Mouse (Mus musculus) neural tube, embryonic 13.5 days (tissue): ENCODE data around the gene Utrn. TPM values are rescaled to one million over a fixed set of nuclear protein-coding genes. Genes with fewer than 3 reads are reported as not detected.

Experiments used
- ATAC-seq: fragments of 200-750 bp; cut with Nextera tagmentation; 2 replicates; pipeline ENCODE4 v1.8.0; 2017; ENCODE audit warnings: low read depth, mild to moderate bottlenecking, moderate TSS enrichment, moderate library complexity
- H3K27ac ChIP-seq: fragments of 300-500 bp; sonication (generic); replicated peaks from 2 replicates; pipeline ENCODE4 v1.5.1; 2015; ENCODE audit warnings: moderate library complexity, mild to moderate bottlenecking, inconsistent platforms
- H3K27me3 ChIP-seq: fragments of 300-500 bp; sonication (generic); 2 replicates; pipeline ENCODE4 v1.6.1; 2015; ENCODE audit warnings: mild to moderate bottlenecking, inconsistent platforms
- H3K36me3 ChIP-seq: fragments of 300-500 bp; sonication (generic); 2 replicates; pipeline ENCODE4 v1.6.1; 2015; ENCODE audit warnings: mild to moderate bottlenecking, inconsistent platforms
- H3K4me1 ChIP-seq: fragments of 300-500 bp; sonication (generic); replicated peaks from 2 replicates; pipeline ENCODE4 v1.6.1; 2015; ENCODE audit warnings: inconsistent platforms
- H3K4me2 ChIP-seq: fragments of 300-500 bp; sonication (generic); 2 replicates; pipeline ENCODE4 v1.6.1; 2015; ENCODE audit warnings: inconsistent platforms, mild to moderate bottlenecking, moderate library complexity
- H3K4me3 ChIP-seq: fragments of 300-500 bp; sonication (generic); 2 replicates; pipeline ENCODE4 v1.5.1; 2015; ENCODE audit warnings: mild to moderate bottlenecking, inconsistent platforms
- H3K9ac ChIP-seq: fragments of 300-500 bp; sonication (generic); 2 replicates; pipeline ENCODE4 v1.6.1; 2015; ENCODE audit warnings: moderate library complexity, mild to moderate bottlenecking, inconsistent platforms
- H3K9me3 ChIP-seq: fragments of 300-500 bp; sonication (generic); 2 replicates; pipeline ENCODE4 v1.6.1; 2016; ENCODE audit warnings: inconsistent platforms
- WGBS: fragments of 180-500 bp; shearing (Covaris S2); methylation state at CpG from one replicate; pipeline ENCODE4 v1.1.7; 2015; 5-methylcytosine and 5-hydroxymethylcytosine counted together
- polyA plus RNA-seq: library from polyadenylated mRNA; unstranded; fragments of >200 nt; fragmentation: Nextera tagmentation; extraction: Ambion mirVana; gene quantifications from 2 replicates; pipeline ENCODE4 v1.2.1, GENCODE M21; 2015

The Utrn gene
- polyA plus RNA-seq, 1 experiment from 2014 or later: 34.3 TPM

DNA sequence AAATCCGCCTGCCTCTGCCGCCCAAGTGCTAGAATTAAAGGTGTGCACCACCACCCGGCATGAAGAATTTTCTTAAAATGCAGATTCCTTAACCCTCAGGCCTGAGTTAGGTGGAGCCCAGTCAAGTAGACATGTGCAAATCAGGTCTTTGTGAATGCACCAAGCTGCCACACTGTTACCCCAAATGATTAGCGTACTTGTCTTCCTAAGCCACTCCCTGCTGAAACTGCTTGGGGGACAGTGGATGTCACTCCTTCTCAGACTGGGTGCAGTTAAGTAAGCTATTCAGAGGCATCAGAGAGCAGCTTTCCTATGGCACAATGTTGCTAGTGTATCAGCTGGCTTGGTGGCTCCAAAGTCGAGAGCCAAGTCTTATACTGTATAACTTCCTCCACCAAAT is 83.9 kb downstream of the Utrn start:
- ATAC-seq: no peak
- Histone ChIP-seq H3K9me3 (no peaks in the 10 kb centered on the region), H3K36me3 (no peaks in the 10 kb centered on the region), H3K4me3 (no peak overlapping the region), H3K27me3 (no peaks in the 10 kb centered on the region), H3K4me1 (no peaks in the 10 kb centered on the region), H3K4me2 (no peak overlapping the region), H3K9ac (no peak overlapping the region), H3K27ac (no peak overlapping the region)
- WGBS: 87% methylated on average over 5 of the region's 5 CpGs

DNA sequence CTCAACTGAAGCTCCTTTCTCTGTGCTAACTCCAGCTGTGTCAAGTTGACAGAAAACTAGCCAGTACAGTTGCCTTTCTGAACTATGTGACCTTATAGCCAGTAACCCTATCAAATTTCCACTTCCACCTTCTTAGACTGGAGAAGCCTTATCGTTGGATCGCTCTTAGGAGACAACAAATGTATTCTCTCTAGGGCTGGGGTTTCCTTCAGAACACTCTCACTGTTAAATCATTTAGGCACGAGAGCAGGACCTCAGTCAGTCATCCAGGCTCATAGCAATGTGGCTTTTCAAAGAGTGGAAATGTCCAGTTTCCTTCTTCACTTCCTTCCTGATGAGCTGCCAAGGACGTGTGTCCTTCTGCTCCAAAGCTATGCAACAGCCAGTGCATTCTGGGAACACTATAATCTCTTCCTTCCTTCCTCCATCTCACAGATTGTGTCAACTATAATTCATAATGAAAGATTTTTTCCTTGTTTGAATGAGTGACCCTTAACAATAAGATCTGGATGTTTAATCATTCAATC is 87.7 kb downstream of the Utrn start:
- no peak overlapping the region for H3K9ac ChIP-seq
- H3K4me3 ChIP-seq: no peak overlapping the region
- H3K36me3 ChIP-seq: no peaks in the 10 kb centered on the region
- no peak overlapping the region for H3K27ac ChIP-seq
- H3K4me2 ChIP-seq: no peak overlapping the region
- no peaks in the 10 kb centered on the region for H3K9me3 ChIP-seq
- H3K27me3 ChIP-seq: no peaks in the 10 kb centered on the region
- WGBS: 81% methylated on average over 4 of the region's 4 CpGs
- ATAC-seq: no peak
- no peaks in the 10 kb centered on the region for H3K4me1 ChIP-seq

DNA sequence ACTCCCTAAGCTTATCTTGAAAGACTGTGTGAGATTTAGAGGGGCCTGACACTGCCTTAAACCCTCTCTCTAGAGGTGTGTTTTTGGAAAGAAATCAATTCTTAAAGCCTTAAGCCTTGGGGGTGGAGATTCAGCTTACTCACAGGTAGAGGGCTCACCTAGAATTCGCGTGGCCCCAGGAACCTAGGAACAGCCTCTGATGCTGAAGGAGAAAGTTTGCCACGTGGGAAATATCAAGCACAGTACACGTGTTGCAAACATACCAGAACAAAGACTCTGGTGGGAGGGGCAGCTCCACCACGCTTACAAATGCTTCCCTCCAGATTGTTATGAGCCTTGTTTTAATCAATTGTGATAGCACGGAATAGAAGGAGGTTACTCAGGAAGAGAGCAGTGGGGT is 96.0 kb downstream of the Utrn start:
- no peak overlapping the region for H3K4me3 ChIP-seq
- no peaks in the 10 kb centered on the region for H3K27me3 ChIP-seq
- no peaks in the 10 kb centered on the region for H3K9me3 ChIP-seq
- H3K4me2 ChIP-seq: no peak overlapping the region
- H3K27ac ChIP-seq: no peak overlapping the region
- H3K9ac ChIP-seq: no peak overlapping the region
- ATAC-seq: no peak
- no peaks in the 10 kb centered on the region for H3K36me3 ChIP-seq
- H3K4me1 ChIP-seq: no peaks in the 10 kb centered on the region
- WGBS: 51% methylated on average over 6 of the region's 6 CpGs

DNA sequence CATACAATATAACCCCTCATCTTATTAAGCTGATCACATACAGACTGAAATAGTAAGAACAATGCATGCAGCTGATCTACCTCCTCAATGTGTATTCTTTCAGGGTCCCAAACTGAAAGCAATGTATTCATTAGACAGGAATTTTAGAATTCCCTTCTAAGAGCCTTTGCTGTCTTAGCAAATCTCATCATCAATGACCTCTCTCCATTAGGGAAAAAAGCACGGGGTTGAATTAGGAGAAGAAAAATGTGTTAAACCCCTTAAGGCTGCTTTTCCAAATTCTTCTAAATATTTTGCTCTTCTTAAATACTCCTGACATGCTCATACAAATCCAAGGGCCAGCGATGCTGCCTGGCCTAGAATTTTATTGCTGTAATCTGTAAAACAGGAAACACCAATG is 97.7 kb downstream of the Utrn start:
- 88% methylated on average over 2 of the region's 2 CpGs for WGBS
- H3K9ac ChIP-seq: no peak overlapping the region
- no peaks in the 10 kb centered on the region for H3K27me3 ChIP-seq
- no peak overlapping the region for H3K27ac ChIP-seq
- H3K4me1 ChIP-seq: no peaks in the 10 kb centered on the region
- no peak overlapping the region for H3K4me2 ChIP-seq
- H3K4me3 ChIP-seq: no peak overlapping the region
- H3K9me3 ChIP-seq: peaks cover 3% of the 10 kb centered on the region; the same call in 1 of the 2 replicates
- ATAC-seq: no peak
- no peaks in the 10 kb centered on the region for H3K36me3 ChIP-seq

DNA sequence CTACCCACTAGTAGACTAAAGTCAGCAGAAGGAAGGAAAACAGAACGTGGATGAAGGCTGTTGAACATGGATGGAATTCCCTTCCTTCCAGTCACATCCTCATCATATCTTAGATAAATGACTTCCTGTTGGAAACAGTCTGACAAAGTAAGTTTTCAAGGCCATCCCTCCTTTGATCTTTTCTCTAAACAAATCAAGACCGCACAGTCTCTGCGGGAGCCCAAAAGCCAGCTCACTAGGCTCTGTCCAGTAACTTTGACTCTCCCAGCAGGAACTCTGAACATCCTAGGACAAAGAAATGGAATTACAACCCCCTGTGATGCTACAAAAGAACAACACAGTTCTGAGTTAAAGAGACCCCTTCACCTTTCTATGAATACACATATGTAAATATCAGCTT is 106.5 kb downstream of the Utrn start:
- no peak overlapping the region for H3K4me3 ChIP-seq
- H3K9ac ChIP-seq: no peak overlapping the region
- no peaks in the 10 kb centered on the region for H3K27me3 ChIP-seq
- ATAC-seq: no peak
- no peak overlapping the region for H3K27ac ChIP-seq
- H3K4me2 ChIP-seq: no peak overlapping the region
- WGBS: 44% methylated on average over 3 of the region's 3 CpGs
- H3K9me3 ChIP-seq: peaks cover 8% of the 10 kb centered on the region; the same call in 1 of the 2 replicates
- peaks cover 14% of the 10 kb centered on the region for H3K4me1 ChIP-seq
- H3K36me3 ChIP-seq: no peaks in the 10 kb centered on the region

DNA sequence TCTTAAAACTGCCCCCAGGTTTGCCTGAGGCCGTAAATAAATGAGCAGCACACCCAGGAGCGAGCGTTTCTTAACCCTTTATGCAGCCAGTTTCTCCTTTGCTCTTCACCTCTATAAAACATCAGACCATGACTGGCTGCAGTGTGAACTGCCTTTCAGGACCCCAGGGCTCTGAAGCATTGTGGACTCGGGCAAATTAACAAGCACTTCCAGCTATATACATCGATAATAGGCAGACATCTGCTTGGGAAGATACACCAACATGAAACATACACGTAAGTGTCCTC is 110.5 kb downstream of the Utrn start:
- no peak for ATAC-seq
- H3K27ac ChIP-seq: 0 out of 2 replicates have a peak overlapping the region, but pooled peaks have one; percentile 9
- 19% methylated on average over 6 of the region's 6 CpGs for WGBS

DNA sequence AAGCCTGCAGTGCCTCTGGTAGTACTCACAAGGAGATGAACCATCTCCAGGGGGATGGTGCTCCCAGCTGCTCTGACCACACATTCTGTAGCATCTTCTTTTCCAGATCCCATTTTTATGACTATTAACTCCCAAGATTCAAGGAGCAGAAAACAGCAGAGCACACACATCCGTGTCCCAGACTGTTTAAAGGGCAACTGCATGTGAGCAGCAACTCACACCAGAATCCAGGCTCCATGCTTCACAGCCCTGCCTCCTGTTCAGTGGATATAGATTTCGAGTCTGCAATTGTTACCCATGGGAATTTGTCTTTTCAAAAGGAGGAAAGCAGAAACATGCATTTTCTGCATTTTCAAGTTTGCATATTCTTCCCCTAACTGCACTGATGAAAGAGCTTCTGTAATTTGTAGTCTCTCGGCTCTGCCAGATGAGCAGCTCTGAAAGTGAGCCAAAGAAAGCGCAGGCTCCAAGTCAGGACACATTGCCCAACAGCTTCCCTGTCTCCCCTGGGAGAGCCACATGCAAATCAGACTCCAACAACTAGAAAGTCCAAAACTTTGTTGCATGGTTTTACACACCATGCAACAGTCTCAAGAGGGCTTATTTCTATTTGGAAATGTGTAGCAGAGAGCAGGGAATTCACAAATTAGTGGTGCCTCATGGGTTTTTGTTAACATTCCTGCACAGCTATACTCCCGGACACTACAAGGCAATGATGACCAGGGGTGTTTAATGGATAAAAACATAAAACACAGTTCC is 111.0 kb downstream of the Utrn start:
- Histone ChIP-seq H3K9ac (no peak overlapping the region), H3K36me3 (no peaks in the 10 kb centered on the region), H3K27ac (0 out of 2 replicates have a peak overlapping the region, but pooled peaks have one; percentile 9), H3K4me3 (no peak overlapping the region), H3K4me2 (peak overlapping the region; percentile 18; the same call in 1 of the 2 replicates), H3K9me3 (no peaks in the 10 kb centered on the region), H3K27me3 (no peaks in the 10 kb centered on the region), H3K4me1 (peaks cover 14% of the 10 kb centered on the region)
- peak; percentile 63 for ATAC-seq
- 28% methylated on average over 5 of the region's 5 CpGs for WGBS

More for the DNA sequence above, 110.5 kb downstream of the Utrn start:
- Histone ChIP-seq H3K4me1 (peaks cover 14% of the 10 kb centered on the region), H3K9me3 (no peaks in the 10 kb centered on the region), H3K9ac (no peak overlapping the region), H3K27me3 (no peaks in the 10 kb centered on the region), H3K4me3 (no peak overlapping the region), H3K4me2 (peak overlapping the region; percentile 18; the same call in 1 of the 2 replicates), H3K36me3 (no peaks in the 10 kb centered on the region)

DNA sequence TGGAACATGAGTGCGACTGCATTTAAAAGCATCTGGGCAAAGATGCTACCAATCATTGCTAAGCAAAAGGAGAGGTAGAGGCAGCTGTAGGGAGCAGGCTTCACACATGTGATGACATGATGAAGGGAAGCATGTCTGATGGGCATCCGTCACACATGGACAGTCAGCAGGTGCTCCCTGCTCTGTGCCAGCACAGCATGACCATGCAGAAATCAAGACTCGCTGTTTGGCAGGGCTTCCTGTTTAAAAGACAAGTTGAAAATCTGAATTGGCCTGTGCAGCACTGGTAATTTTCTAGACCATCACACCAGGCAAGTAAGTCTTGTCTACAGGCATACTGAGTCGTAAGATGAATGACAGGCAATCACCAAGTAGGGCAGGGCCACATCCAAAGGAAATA is 112.5 kb downstream of the Utrn start:
- no peaks in the 10 kb centered on the region for H3K9me3 ChIP-seq
- WGBS: 93% methylated on average over 4 of the region's 4 CpGs
- H3K36me3 ChIP-seq: no peaks in the 10 kb centered on the region
- no peak overlapping the region for H3K4me3 ChIP-seq
- no peak overlapping the region for H3K4me2 ChIP-seq
- ATAC-seq: 0 out of 2 replicates have a peak, but pooled peaks have one; percentile 47
- H3K9ac ChIP-seq: no peak overlapping the region
- H3K27me3 ChIP-seq: no peaks in the 10 kb centered on the region
- H3K27ac ChIP-seq: no peak overlapping the region
- peaks cover 14% of the 10 kb centered on the region for H3K4me1 ChIP-seq

DNA sequence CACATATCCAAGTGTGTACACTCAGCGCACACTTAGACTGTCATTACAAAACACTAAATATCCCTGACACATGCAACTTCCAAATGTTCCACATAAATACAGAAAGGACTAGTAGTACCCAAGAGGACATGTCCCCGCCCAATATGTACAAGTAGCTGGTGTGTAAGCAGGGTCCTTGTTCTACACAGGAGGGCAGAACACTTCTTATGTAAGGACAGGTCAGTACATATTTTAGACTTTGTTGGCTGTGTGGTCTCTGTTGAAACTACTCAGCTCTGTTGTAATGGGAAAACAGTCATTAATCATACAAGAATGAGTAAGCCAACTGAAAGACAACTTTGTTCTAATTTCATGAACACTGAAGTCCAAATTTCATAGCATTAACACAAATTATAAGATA is 114.3 kb downstream of the Utrn start:
- H3K36me3 ChIP-seq: no peaks in the 10 kb centered on the region
- 96% methylated on average over 2 of the region's 2 CpGs for WGBS
- H3K27me3 ChIP-seq: no peaks in the 10 kb centered on the region
- ATAC-seq: no peak
- H3K9ac ChIP-seq: no peak overlapping the region
- no peak overlapping the region for H3K27ac ChIP-seq
- H3K4me2 ChIP-seq: no peak overlapping the region
- H3K9me3 ChIP-seq: no peaks in the 10 kb centered on the region
- H3K4me3 ChIP-seq: no peak overlapping the region
- H3K4me1 ChIP-seq: peaks cover 14% of the 10 kb centered on the region

DNA sequence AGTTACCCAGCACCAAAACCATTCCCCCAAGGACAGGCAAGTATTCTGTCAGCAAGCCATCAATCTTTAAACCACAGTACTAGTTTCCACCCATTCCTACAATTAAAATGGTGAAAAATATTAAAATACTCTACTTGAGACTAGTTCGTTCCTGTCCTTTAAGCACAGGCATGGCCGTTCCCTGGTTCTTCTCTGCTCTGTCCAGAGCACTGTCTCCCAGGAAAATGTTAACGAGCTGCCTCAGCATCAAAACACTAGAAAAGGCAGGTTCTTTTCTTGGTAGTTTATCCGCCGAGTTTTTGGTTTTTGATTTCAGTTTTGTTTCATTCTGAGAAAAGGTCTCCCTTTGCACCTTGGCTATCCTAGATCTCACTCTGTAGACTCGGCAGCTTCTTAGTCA is 115.0 kb downstream of the Utrn start:
- WGBS: 96% methylated on average over 6 of the region's 6 CpGs

DNA sequence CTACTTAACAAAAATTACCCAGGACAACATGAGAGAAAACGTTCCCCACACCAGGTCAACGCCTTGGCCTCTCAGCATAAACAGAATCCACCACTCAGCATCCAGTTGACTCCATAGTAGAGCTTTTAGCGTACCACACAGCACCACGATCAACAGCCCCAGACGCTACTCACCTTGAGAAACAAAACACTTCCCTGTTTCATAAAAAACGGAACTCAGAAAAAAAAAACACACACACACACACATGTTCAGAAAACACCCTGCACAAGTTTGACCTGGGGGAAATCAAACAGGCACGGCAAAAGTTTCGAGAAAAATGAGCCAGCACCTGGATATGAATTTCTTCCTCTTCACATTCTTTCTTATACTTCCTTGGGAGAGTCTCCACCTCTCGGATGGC is 125.4 kb downstream of the Utrn start:
- no peak for ATAC-seq
- Histone ChIP-seq H3K36me3 (0 out of 2 replicates have a peak, but pooled peaks cover 3% of the 10 kb centered on the region), H3K4me3 (no peak overlapping the region), H3K27me3 (no peaks in the 10 kb centered on the region), H3K9ac (no peak overlapping the region), H3K9me3 (no peaks in the 10 kb centered on the region), H3K4me1 (no peaks in the 10 kb centered on the region), H3K4me2 (no peak overlapping the region), H3K27ac (no peak overlapping the region)
- WGBS: 93% methylated on average over 9 of the region's 9 CpGs

More for the DNA sequence above, 115.0 kb downstream of the Utrn start:
- Histone ChIP-seq H3K27ac (no peak overlapping the region), H3K36me3 (no peaks in the 10 kb centered on the region), H3K4me2 (no peak overlapping the region), H3K4me1 (peaks cover 14% of the 10 kb centered on the region), H3K4me3 (no peak overlapping the region), H3K27me3 (no peaks in the 10 kb centered on the region), H3K9ac (no peak overlapping the region), H3K9me3 (no peaks in the 10 kb centered on the region)
- ATAC-seq: no peak

DNA sequence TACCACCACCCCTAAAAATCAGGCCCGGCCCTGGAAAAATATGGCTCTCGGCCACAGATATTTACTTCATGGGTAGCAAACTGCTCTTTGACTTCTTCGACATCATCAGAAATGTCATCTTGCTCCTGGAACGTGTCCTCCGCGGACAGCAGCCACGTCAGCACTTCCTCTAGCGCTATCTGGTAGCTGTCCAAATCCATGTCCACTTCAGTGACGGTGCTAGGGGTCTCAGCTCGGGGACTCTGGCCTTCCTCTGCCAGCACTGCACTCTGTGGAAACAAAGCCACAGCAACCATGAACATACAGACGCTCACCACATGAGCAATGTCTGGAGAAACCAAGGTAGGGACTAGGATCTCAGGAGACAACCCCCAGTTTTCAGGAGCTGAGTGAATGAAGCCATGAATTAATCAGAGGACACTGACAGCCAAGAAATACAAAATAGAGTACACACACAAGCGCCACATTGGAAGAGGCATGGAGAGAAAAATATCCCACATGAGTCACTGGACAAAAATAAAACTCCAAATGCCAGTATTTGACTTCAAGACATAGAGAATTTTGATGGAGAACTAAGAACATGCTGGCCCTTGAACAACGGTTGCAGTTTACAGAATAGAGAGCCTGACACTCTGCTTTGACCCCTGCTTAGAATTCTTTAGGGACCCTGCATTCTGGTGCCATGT is 129.7 kb downstream of the Utrn start:
- Histone ChIP-seq H3K36me3 (peaks cover 8% of the 10 kb centered on the region), H3K4me2 (no peak overlapping the region), H3K9me3 (no peaks in the 10 kb centered on the region), H3K27ac (no peak overlapping the region), H3K9ac (no peak overlapping the region), H3K4me3 (no peak overlapping the region), H3K4me1 (peaks cover 14% of the 10 kb centered on the region), H3K27me3 (no peaks in the 10 kb centered on the region)
- WGBS: 92% methylated on average over 13 of the region's 13 CpGs
- ATAC-seq: no peak
